Mouse (Mus musculus) ovary, postnatal 14 days (tissue): ENCODE measurements around the gene Ero1lb.
"Not testable (repeated sequence)": the region's sequence is repeated elsewhere in the genome, so short reads cannot be mapped to it uniquely, and the experiment has no call there.

Source experiments
- DNase-seq: peaks from one replicate; pipeline ENCODE4 v3.0.0; 2022; ENCODE audit warnings: low spot score

Gene Ero1lb

DNA sequence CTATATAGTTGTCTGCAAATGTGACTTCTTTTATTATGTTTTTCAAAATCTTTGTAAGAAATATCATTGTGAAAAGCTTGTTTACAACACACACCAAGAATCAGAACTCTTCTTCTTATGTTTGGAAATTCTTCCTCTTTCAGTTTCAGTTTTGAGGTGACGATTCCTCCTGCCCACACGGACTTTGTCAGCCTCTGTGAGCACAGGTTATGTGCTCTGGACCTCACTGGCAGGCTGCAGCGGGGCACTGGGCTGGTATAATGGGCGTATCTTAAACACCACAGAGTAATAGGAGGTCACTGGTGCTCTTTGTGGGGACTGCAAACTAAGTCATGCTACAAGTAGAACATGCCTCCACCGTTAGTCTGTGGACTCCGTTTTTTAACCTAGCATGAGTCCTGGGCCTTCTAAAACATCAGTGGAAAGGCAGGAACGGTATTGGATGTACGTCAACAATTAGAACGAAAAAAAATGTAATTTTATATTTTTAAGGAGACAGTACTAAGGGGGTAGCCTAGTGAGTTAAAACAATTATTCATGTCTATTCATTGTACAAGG is 9.4 kb downstream of the Ero1lb start:
- DNase-seq, result no peak

DNA sequence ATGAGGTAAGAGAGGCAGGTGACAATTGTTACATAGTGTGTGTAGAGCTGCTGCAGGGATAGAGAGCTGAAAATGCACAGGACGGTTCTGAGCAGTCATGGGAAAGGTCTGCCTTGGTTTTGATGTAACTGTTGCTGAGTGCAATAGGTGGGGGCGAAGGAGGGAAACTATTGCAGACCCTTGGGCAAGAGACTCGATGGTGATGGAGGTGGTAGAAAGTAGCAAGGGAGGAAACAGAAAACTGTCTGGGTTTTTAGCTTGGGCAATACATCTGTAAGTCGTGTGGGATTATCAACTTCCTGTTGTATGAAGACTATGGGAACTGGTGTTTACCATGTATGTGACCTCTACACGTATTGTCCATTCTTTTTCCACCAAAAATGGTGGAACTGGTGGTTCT is 12.5 kb downstream of the Ero1lb start:
- DNase-seq, result no peak

DNA sequence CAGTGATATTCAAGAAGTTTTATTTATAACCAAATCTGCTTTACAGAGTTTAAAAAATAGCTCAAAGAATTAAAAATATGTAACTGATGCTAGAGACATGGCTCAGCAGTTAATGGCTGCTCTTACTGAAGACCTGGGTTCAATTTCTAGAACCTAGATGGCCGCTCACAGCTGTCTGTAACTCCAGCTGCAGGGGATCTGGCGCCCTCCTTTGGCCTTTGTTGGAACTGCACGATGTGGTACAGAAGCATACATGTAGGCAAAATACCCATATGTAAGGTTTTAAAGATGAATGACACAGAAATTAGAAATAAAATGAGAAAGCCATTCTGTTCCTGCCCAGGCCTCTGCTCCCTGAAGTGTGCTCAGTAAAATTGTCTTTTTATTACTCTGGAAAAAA is 23.3 kb downstream of the Ero1lb start:
- peak; percentile 51 for DNase-seq

DNA sequence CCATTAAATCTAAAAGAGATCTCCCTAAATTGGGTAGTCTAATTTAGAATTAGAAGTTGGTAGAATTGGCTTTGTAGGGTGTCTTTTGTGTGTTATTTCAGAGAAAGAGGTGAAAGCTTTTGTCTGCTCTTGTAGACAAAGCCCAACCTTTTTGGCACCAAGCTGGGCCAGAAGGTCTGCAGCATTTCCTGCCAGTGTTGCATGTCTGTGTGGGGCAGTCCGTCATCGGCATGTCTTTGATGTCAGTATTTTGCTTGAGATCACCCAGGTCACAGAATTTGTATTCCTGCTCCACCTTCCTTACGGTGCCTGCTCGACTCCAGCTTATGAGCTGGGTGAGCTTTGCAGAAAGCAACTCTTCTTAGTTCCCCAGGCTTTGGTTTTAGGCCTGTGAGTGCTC is 31.4 kb downstream of the Ero1lb start:
- DNase-seq, result not testable (repeated sequence)

- not testable (repeated sequence) for DNase-seq
These were observed 44.5 kb downstream of the Ero1lb start for GRCm38 (mm10) chr13:12610206-12610605.

- not testable (repeated sequence) for DNase-seq
These were observed 48.4 kb downstream of the Ero1lb start for GRCm38 (mm10) chr13:12614026-12614425.

GRCm38 (mm10) chr13:12614591-12614990 is 48.9 kb downstream of the Ero1lb start:
- not testable (repeated sequence) for DNase-seq

DNA sequence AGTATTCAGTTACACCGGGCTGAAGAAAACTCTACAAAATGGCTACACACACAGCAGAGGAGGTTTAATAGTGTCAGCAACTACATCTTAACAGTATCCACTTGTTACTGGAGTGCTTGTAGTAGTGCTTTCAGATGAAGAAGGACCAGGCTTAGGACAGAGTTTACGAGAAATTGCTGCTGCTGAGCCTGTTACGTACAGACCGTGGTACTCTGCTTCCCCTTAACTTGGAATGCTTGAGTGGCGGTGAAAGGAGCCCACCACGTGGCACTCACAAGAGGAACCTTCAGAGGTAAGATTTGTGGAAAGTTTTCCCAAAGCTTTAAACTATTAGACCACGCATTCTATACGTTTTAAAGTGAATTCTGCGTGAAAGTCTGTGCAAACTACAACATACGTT is 49.3 kb downstream of the Ero1lb start:
- DNase-seq, result not testable (repeated sequence)

DNA sequence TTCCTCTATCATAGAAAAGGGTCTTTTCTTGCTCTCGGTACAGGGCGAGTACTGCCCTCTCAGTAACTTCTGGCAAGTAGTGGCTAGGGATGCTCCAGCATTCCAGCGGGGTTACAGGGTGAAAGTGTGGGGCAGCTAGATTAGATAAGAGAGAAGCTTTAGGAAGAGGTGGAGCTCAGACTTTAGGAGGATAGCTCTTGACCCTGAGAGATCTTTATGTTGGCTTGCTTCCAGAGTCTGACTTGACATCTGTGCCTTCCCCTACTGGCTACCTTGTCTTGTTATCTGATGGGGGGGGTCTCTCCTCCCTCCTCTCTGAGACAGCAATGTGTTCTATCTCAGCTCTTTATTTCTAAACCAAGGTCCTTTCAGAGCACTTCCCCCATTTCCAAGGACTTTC is 50.8 kb downstream of the Ero1lb start:
- not testable (repeated sequence) for DNase-seq

DNA sequence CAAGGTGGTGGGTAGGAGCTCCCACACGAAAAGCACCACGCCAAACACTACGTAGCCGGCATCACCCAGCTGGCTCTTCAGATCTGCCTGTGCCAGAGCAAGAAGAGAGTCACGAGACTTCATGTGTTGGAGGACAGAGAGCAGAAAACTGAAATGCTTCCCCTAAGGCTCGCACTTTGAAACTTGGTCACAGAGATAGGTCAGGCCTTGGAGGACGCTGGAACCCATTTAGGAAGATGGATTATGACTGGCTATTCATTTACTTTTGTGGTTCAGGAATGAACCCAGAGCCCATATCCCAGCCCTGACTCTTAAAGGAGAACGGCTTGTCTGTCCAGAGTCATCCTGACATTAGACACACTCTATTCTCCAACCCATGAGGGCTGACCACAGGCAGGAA is 54.1 kb downstream of the Ero1lb start:
- not testable (repeated sequence) for DNase-seq

DNA sequence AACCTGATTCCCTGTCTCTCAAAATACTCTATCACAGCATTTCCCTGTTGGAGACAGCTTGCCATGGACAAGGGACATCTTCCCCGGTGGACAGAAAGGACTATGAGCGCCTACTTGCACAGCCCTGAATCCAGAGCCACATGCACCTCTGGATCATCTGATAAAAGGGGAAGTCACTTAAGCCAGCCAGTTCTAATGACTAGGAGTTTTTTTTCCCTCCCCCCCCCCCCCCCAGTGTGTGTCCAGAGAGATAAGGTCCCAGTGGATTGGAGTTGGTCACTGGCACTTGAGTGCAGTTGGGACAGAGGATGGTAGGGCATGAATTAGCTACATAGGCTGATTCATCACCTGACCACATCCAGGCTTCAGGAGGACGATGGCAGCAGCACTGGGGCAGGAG is 60.4 kb downstream of the Ero1lb start:
- not testable (repeated sequence) for DNase-seq

GRCm38 (mm10) chr13:12627746-12628145 is 62.1 kb downstream of the Ero1lb start:
- DNase-seq, result not testable (repeated sequence)

DNA sequence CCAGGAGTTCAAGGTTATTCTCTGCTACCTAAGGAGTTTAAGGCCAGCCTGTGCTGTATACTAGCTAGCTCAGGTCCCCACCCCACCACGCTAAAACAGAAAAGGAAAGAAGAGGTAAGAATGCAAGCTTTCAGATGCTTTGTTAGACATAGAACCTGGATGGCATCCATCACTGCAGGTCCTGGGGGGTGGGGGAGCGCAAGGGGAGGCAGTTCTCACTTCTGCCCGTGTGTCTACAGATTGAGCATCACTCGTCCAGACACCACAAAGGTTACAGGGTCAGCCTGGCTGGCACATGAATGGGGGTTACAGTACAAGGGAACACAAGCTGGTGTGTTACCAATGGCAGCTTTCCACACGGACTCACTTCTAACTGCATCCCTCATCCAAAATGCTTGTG is 62.5 kb downstream of the Ero1lb start:
- not testable (repeated sequence) for DNase-seq

GRCm38 (mm10) chr13:12630252-12630651 is 64.6 kb downstream of the Ero1lb start:
- not testable (repeated sequence) for DNase-seq

DNA sequence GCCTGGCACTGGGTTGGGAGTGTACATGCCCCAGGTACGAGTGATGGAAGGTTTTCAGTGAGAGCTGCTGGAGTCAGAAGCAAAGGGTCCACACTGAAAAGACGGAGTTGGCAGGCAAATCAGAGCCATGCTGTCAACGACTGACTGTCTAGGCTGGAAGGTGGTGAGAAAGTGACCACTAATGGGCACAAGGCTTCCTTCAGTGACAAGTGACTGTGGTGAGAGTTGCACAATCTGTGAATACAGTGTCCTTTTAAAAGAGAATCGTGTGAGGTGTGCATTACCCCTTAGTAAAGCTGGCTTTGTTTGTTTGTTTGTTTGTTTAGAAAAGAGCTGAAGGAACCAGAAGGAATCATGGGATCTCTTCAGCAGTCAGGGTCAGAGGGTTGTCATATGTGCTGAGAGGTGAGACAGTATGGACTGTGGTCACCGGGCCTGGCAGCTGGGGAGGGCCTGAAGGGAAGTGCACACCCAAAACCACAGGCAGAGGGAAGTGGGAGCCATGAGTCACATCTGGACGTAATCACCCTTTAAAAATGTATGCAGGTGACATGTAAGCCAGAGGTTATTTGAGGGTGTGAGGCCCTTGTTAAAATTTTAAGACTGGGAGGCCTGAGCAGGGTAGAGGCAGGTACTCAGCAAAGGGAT is 69.4 kb downstream of the Ero1lb start:
- DNase-seq, result not testable (repeated sequence)

GRCm38 (mm10) chr13:12642795-12643194 is 77.1 kb downstream of the Ero1lb start:
- not testable (repeated sequence) for DNase-seq

GRCm38 (mm10) chr13:12646676-12647075 is 81.0 kb downstream of the Ero1lb start:
- DNase-seq, result not testable (repeated sequence)

GRCm38 (mm10) chr13:12650020-12650876 is 84.6 kb downstream of the Ero1lb start:
- peak; percentile 46 for DNase-seq

GRCm38 (mm10) chr13:12650877-12651176 is 85.2 kb downstream of the Ero1lb start:
- DNase-seq, result peak; percentile 6
